Mouse (Mus musculus) heart, postnatal 0 days (tissue): ENCODE data around the gene Gm31371. TPM values are rescaled to one million over a fixed set of nuclear protein-coding genes. Genes with fewer than 3 reads are reported as not detected.
"Not testable (repeated sequence)": the region's sequence is repeated elsewhere in the genome, so short reads cannot be mapped to it uniquely, and the experiment has no call there.

Experiments
- ATAC-seq: fragments of 200-750 bp; cut with Nextera tagmentation; 2 replicates; pipeline ENCODE4 v1.8.0; 2017; ENCODE audit warnings: low read depth, moderate number of reproducible peaks, moderate library complexity; ENCODE audit not compliant: insufficient read depth
- DNase-seq: peaks from one replicate; pipeline ENCODE4 v3.0.0-alpha.2; 2016; ENCODE audit warnings: low spot score
- H3K27ac ChIP-seq: fragments of 300-500 bp; sonication (generic); 2 replicates; pipeline ENCODE4 v1.5.1; 2014; ENCODE audit warnings: low read depth, mild to moderate bottlenecking
- H3K27me3 ChIP-seq: fragments of 300-500 bp; sonication (generic); 2 replicates; pipeline ENCODE4 v1.6.1; 2014; ENCODE audit warnings: low read length, mixed read lengths; ENCODE audit not compliant: control insufficient read depth, insufficient read depth
- H3K36me3 ChIP-seq: fragments of 300-500 bp; sonication (generic); replicated peaks from 2 replicates; pipeline ENCODE4 v1.6.1; 2014; ENCODE audit warnings: low read length, mixed read lengths; ENCODE audit not compliant: control insufficient read depth, insufficient read depth
- H3K4me1 ChIP-seq: fragments of 300-500 bp; sonication (generic); 2 replicates; pipeline ENCODE4 v1.6.1; 2014; ENCODE audit warnings: antibody characterized with exemption; ENCODE audit not compliant: control insufficient read depth, insufficient read depth
- H3K4me2 ChIP-seq: fragments of 300-500 bp; sonication (generic); 2 replicates; pipeline ENCODE4 v1.6.1; 2014; ENCODE audit warnings: low read depth, mild to moderate bottlenecking, low read length, moderate library complexity
- H3K4me3 ChIP-seq: fragments of 300-500 bp; sonication (generic); 2 replicates; pipeline ENCODE4 v1.5.1; 2014; ENCODE audit warnings: low read depth, low read length
- H3K9ac ChIP-seq: fragments of 300-500 bp; sonication (generic); replicated peaks from 2 replicates; pipeline ENCODE4 v1.6.1; 2014; ENCODE audit warnings: low read depth, low read length, mixed read lengths
- H3K9me3 ChIP-seq: fragments of 300-500 bp; sonication (generic); replicated peaks from 2 replicates; pipeline ENCODE4 v1.6.1; 2016; ENCODE audit warnings: low read length; ENCODE audit not compliant: control insufficient read depth
- WGBS: fragments of 180-500 bp; shearing (Covaris S2); extraction: QIAGEN DNeasy Blood & Tissue Kit; methylation state at CpG from one replicate; pipeline ENCODE4 v1.1.7; 2014; 5-methylcytosine and 5-hydroxymethylcytosine counted together
- polyA plus RNA-seq: library from polyadenylated mRNA; unstranded; fragments of >200 nt; fragmentation: Nextera tagmentation; extraction: Ambion mirVana; gene quantifications from 2 replicates; pipeline ENCODE4 v1.2.1, GENCODE M21; 2015
- total RNA-seq: library from RNA; depleted of rRNA; stranded (reverse); fragments of >200 nt; gene quantifications from 2 replicates; pipeline ENCODE4 v1.2.3, GENCODE M21; 2014; ENCODE audit warnings: low replicate concordance; rRNA removed

Gm31371 gene
- not detected in 2 replicates for total RNA-seq
- 0.08 TPM in 1 of 2 replicates, not detected in the other for polyA plus RNA-seq

GRCm38 (mm10) chr8:19903092-19903491 lies at the start of gene Gm31371:
TSS of gene Gm31371 (plus strand) at chr8:19903392.
- H3K9me3 ChIP-seq, ATAC-seq, DNase-seq, H3K4me3 ChIP-seq, H3K27ac ChIP-seq, H3K4me1 ChIP-seq, H3K4me2 ChIP-seq, H3K36me3 ChIP-seq, H3K27me3 ChIP-seq, H3K9ac ChIP-seq: not testable (repeated sequence)
- WGBS = 57% methylated on average over 2 of the region's 4 CpGs

DNA sequence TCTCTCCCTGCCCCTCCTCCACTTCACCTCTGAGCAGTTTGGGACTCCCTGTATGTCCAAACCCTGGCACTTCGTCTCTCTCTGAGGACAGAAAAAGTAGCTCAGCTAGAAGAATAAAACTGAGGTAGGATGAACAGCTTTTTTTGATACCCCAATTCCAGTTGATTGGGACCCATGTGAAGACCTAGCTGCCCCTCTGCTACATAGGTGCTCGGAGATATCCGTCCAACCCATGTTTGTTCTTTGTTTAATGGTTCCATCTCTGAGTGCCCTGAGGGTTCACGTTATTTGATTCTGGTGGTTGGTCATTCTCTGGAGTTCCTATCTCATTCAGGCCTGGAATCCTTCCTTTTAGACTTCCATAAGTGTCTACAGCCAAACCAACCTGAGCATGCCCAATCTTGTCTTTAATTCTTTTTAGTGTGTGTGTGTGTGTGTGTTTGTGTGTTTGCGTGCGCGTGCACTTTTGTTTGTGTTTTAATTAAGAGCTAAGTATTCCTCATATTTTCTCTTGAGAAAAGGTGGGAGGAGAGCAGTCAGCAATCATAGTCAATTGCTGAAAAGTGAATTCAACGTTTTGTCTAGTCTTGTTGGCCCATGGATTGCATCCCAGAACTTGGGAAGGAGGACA lies 3.3 kb downstream of the Gm31371 start:
- H3K4me2 ChIP-seq, H3K9me3 ChIP-seq, H3K9ac ChIP-seq, DNase-seq, H3K4me3 ChIP-seq, ATAC-seq, H3K27me3 ChIP-seq, H3K36me3 ChIP-seq, H3K4me1 ChIP-seq, H3K27ac ChIP-seq: not testable (repeated sequence)
- 81% methylated on average over 7 of the region's 8 CpGs for WGBS

- not testable (repeated sequence) for DNase-seq, H3K4me1 ChIP-seq, H3K9me3 ChIP-seq, H3K4me3 ChIP-seq, ATAC-seq, H3K36me3 ChIP-seq, H3K27me3 ChIP-seq, H3K4me2 ChIP-seq, H3K9ac ChIP-seq, H3K27ac ChIP-seq
- 72% methylated on average over 4 of the region's 6 CpGs for WGBS
Observed at GRCm38 (mm10) chr8:19908841-19909321, 5.7 kb downstream of the Gm31371 start.

- not testable (repeated sequence) for H3K9ac ChIP-seq, H3K4me2 ChIP-seq, H3K36me3 ChIP-seq, H3K4me1 ChIP-seq, DNase-seq, H3K27ac ChIP-seq, H3K27me3 ChIP-seq, ATAC-seq, H3K9me3 ChIP-seq, H3K4me3 ChIP-seq
- 67% methylated on average over 2 of the region's 3 CpGs for WGBS
Observed at GRCm38 (mm10) chr8:19919086-19919485, 15.9 kb downstream of the Gm31371 start.

DNA sequence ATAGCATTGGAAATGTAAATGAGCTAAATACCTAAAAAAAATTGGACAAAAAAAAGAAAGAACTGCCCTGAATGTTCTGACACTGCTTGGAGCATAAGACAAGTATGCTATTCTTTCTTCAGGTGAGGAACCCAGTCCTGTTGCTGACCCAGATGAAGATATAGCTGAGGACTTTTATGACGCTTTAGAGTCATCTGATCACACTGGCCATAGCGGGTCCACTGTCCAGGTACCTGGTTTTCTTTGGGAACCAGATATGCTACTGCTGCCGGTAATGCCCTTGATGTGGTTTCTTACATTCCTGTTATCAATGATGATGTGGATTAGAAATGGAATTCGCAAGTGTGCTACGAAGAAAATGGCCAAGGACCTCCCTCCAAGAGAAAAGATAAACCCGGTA lies 31.1 kb downstream of the Gm31371 start:
- H3K9ac ChIP-seq, H3K4me2 ChIP-seq, ATAC-seq, H3K27me3 ChIP-seq, H3K4me3 ChIP-seq, H3K36me3 ChIP-seq, H3K27ac ChIP-seq, H3K4me1 ChIP-seq, DNase-seq, H3K9me3 ChIP-seq: not testable (repeated sequence)
- no CpG with 5 or more reads among the region's 6 CpGs for WGBS

DNA sequence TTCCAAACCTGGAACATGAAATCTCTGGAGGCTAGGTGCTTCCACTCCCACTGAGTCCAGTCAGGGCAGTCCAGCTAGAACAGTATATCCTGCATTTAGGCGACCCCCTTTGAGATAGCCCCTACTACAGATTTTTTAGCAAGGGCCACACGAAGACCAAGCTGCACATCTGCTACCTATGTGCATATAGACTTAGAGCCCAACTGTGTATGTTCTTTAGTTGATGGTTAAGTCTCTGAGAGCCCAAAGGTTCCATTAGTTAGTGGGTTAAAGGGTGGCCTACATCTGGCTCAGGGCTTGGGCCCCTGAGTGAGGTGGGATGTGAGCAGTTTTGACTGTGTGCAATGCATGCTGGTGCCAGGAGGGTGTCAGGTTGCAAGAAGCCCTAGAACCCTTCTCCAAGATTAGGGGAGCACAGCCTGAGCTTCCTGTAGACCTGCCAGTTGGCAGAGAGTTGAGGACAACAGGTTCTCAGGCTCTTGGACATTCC lies 32.4 kb downstream of the Gm31371 start:
- 51% methylated on average over 1 of the region's 2 CpGs for WGBS
- not testable (repeated sequence) for H3K4me3 ChIP-seq, DNase-seq, H3K27ac ChIP-seq, H3K4me2 ChIP-seq, H3K36me3 ChIP-seq, H3K4me1 ChIP-seq, H3K27me3 ChIP-seq, H3K9ac ChIP-seq, H3K9me3 ChIP-seq, ATAC-seq
